Mouse (Mus musculus): ENCODE data around the gene Dlg5. TPM values are rescaled to one million over a fixed set of nuclear protein-coding genes. Genes with fewer than 3 reads are reported as not detected.

Dlg5 gene
- total and polyA plus RNA-seq, 2 experiments from 2014 or later, result 2.6 to 12.3 TPM

DNA sequence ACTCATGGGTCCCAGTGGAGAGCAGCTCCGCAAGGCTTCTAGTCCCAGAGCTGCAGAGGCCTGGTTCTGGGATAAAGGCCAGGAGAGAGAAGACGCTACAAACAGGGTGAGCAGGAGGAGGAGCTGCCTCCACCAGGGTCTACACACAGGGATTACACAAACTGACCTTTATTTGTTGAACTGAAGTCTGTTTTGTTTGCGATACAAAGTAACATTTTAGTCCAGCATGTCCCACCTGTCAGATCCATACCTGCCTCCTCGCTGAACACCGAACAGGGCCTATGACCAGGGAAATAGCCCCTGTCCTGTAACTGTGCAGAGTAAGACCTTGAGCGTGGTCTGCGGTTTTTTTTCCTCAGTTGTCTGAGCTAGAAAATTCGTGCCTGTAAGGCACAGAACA lies 111.9 kb downstream of the Dlg5 start:
- Histone ChIP-seq H3K4me1 (ENCODE audit: control insufficient read depth, insufficient read depth) (no peaks in the 10 kb centered on the region), H3K27ac (ENCODE audit: low read depth) (no peak overlapping the region), H3K27me3 (ENCODE audit: control insufficient read depth, insufficient read depth, low read length) (no peaks in the 10 kb centered on the region), H3K9me3 (replicated peaks; ENCODE audit: control insufficient read depth, low read length) (no peaks in the 10 kb centered on the region), H3K4me3 (ENCODE audit: low read depth, low read length) (no peak overlapping the region), H3K4me2 (ENCODE audit: low read depth, low read length) (no peak overlapping the region), H3K9ac (replicated peaks; ENCODE audit: low read depth, low read length) (no peak overlapping the region), H3K36me3 (replicated peaks; ENCODE audit: control insufficient read depth, insufficient read depth, low read length) (peaks cover 42% of the 10 kb centered on the region)
- DNase-seq (ENCODE audit: low spot score), result no peak
- WGBS, result 86% methylated on average over 8 of the region's 8 CpGs
- TF ChIP-seq EP300 (IDR thresholded peaks at IDR 0.05; ENCODE audit: low read depth) (no peak), CTCF (IDR thresholded peaks at IDR 0.05; ENCODE audit: low read depth) (no peak)
- ATAC-seq (ENCODE audit: insufficient read depth, low read depth), result no peak

DNA sequence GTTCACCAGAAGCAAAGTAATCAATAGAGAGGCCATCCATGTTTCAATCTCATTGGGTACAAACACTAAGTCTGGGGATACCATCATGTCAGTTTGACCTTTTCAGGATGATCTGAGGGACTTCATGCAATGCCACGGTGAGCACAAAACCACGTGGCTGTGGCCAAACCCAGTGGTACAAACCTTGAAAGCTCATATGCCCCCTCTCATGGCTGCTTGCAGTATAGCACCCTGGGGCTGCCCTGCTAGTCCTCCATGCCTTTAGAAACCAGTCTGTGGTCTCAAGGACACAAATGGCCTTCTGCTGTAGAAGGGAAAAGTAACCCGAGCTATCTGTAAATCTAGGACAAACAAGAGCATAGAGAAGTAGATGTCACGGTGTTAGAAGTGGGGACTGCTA lies 113.6 kb downstream of the Dlg5 start:
- no peak; the same call in 1 of the 2 replicates for ATAC-seq (ENCODE audit: insufficient read depth, low read depth)
- peaks cover 25% of the 10 kb centered on the region for H3K36me3 ChIP-seq (replicated peaks; ENCODE audit: control insufficient read depth, insufficient read depth, low read length)
- no peak overlapping the region for H3K27ac ChIP-seq (ENCODE audit: low read depth)
- 35% methylated on average over 4 of the region's 4 CpGs for WGBS
- no peak overlapping the region for H3K4me2 ChIP-seq (ENCODE audit: low read depth, low read length)
- H3K4me1 ChIP-seq (ENCODE audit: control insufficient read depth, insufficient read depth), result no peaks in the 10 kb centered on the region
- no peak overlapping the region for H3K9ac ChIP-seq (replicated peaks; ENCODE audit: low read depth, low read length)
- no peak for DNase-seq (ENCODE audit: low spot score)
- H3K27me3 ChIP-seq (ENCODE audit: control insufficient read depth, insufficient read depth, low read length), result no peaks in the 10 kb centered on the region
- H3K9me3 ChIP-seq (replicated peaks; ENCODE audit: control insufficient read depth, low read length), result no peaks in the 10 kb centered on the region
- TF ChIP-seq CTCF (IDR thresholded peaks at IDR 0.05; ENCODE audit: low read depth) (peak; percentile 50), EP300 (IDR thresholded peaks at IDR 0.05; ENCODE audit: low read depth) (no peak)
- no peak overlapping the region for H3K4me3 ChIP-seq (ENCODE audit: low read depth, low read length)

GRCm38 (mm10) chr14:24125069-24125468 lies 120.7 kb downstream of the Dlg5 start:
- no peak for DNase-seq (ENCODE audit: low spot score)
- Histone ChIP-seq H3K4me1 (ENCODE audit: control insufficient read depth, insufficient read depth) (no peaks in the 10 kb centered on the region), H3K4me2 (ENCODE audit: low read depth, low read length) (no peak overlapping the region), H3K9ac (replicated peaks; ENCODE audit: low read depth, low read length) (no peak overlapping the region), H3K36me3 (replicated peaks; ENCODE audit: control insufficient read depth, insufficient read depth, low read length) (no peaks in the 10 kb centered on the region), H3K9me3 (replicated peaks; ENCODE audit: control insufficient read depth, low read length) (no peaks in the 10 kb centered on the region), H3K4me3 (ENCODE audit: low read depth, low read length) (no peak overlapping the region), H3K27ac (ENCODE audit: low read depth) (no peak overlapping the region), H3K27me3 (ENCODE audit: control insufficient read depth, insufficient read depth, low read length) (no peaks in the 10 kb centered on the region)
- no peak for ATAC-seq (ENCODE audit: insufficient read depth, low read depth)
- WGBS, result 69% methylated on average over 2 of the region's 2 CpGs
- TF ChIP-seq CTCF (IDR thresholded peaks at IDR 0.05; ENCODE audit: low read depth) (no peak), EP300 (IDR thresholded peaks at IDR 0.05; ENCODE audit: low read depth) (no peak)

- Histone ChIP-seq H3K36me3 (replicated peaks; ENCODE audit: control insufficient read depth, insufficient read depth, low read length) (no peaks in the 10 kb centered on the region), H3K4me1 (ENCODE audit: control insufficient read depth, insufficient read depth) (no peaks in the 10 kb centered on the region), H3K27me3 (ENCODE audit: control insufficient read depth, insufficient read depth, low read length) (no peaks in the 10 kb centered on the region), H3K27ac (ENCODE audit: low read depth) (no peak overlapping the region), H3K4me2 (ENCODE audit: low read depth, low read length) (no peak overlapping the region), H3K9ac (replicated peaks; ENCODE audit: low read depth, low read length) (no peak overlapping the region), H3K4me3 (ENCODE audit: low read depth, low read length) (no peak overlapping the region), H3K9me3 (replicated peaks; ENCODE audit: control insufficient read depth, low read length) (no peaks in the 10 kb centered on the region)
- ATAC-seq (ENCODE audit: insufficient read depth, low read depth), result no peak
- TF ChIP-seq EP300 (IDR thresholded peaks at IDR 0.05; ENCODE audit: low read depth), result no peak
- no peak for TF ChIP-seq CTCF (IDR thresholded peaks at IDR 0.05; ENCODE audit: low read depth)
- DNase-seq (ENCODE audit: low spot score), result no peak
- 25% methylated on average over 1 of the region's 1 CpGs for WGBS
Measured at GRCm38 (mm10) chr14:24124171-24124570, 121.5 kb downstream of the Dlg5 start.

DNA sequence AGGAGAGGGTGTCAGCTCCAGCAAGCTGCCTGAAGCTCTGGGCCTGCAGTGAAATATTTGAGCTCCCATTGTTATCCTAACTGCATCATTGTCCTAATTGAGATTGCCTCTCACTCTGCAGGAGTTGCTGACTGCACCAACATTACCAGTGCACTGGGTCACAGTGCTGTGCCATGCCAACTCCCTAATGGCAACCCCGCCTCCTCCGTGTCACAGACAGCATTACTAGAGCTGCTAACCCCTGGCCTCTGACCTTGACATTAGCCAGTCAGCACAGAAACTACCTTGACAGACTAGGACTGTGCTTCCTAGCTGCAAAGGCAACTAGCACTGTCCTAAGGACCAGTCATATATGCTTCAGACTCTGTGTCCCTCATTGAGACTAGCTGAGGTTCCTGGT lies 139.0 kb downstream of the Dlg5 start:
- H3K4me2 ChIP-seq (ENCODE audit: low read depth, low read length), result no peak overlapping the region
- no peak overlapping the region for H3K4me3 ChIP-seq (ENCODE audit: low read depth, low read length)
- H3K9ac ChIP-seq (replicated peaks; ENCODE audit: low read depth, low read length), result no peak overlapping the region
- TF ChIP-seq EP300 (IDR thresholded peaks at IDR 0.05; ENCODE audit: low read depth) (no peak), CTCF (IDR thresholded peaks at IDR 0.05; ENCODE audit: low read depth) (no peak)
- 77% methylated on average over 2 of the region's 2 CpGs for WGBS
- H3K27me3 ChIP-seq (ENCODE audit: control insufficient read depth, insufficient read depth, low read length), result no peaks in the 10 kb centered on the region
- no peak for DNase-seq (ENCODE audit: low spot score)
- no peaks in the 10 kb centered on the region for H3K4me1 ChIP-seq (ENCODE audit: control insufficient read depth, insufficient read depth)
- H3K36me3 ChIP-seq (replicated peaks; ENCODE audit: control insufficient read depth, insufficient read depth, low read length), result no peaks in the 10 kb centered on the region
- no peak overlapping the region for H3K27ac ChIP-seq (ENCODE audit: low read depth)
- ATAC-seq (ENCODE audit: insufficient read depth, low read depth), result no peak
- H3K9me3 ChIP-seq (replicated peaks; ENCODE audit: control insufficient read depth, low read length), result no peaks in the 10 kb centered on the region

GRCm38 (mm10) chr14:24098828-24099227 lies 146.9 kb downstream of the Dlg5 start:
- Histone ChIP-seq H3K4me1 (ENCODE audit: control insufficient read depth, insufficient read depth) (no peaks in the 10 kb centered on the region), H3K4me2 (ENCODE audit: low read depth, low read length) (no peak overlapping the region), H3K27me3 (ENCODE audit: control insufficient read depth, insufficient read depth, low read length) (no peaks in the 10 kb centered on the region), H3K4me3 (ENCODE audit: low read depth, low read length) (no peak overlapping the region), H3K36me3 (replicated peaks; ENCODE audit: control insufficient read depth, insufficient read depth, low read length) (no peaks in the 10 kb centered on the region), H3K27ac (ENCODE audit: low read depth) (no peak overlapping the region), H3K9me3 (replicated peaks; ENCODE audit: control insufficient read depth, low read length) (no peaks in the 10 kb centered on the region), H3K9ac (replicated peaks; ENCODE audit: low read depth, low read length) (no peak overlapping the region)
- TF ChIP-seq EP300 (IDR thresholded peaks at IDR 0.05; ENCODE audit: low read depth), result no peak
- no peak for TF ChIP-seq CTCF (IDR thresholded peaks at IDR 0.05; ENCODE audit: low read depth)
- 65% methylated on average over 4 of the region's 4 CpGs for WGBS
- no peak for DNase-seq (ENCODE audit: low spot score)
- ATAC-seq (ENCODE audit: insufficient read depth, low read depth), result no peak

Data from heart, postnatal 0 days (tissue).